Mouse (Mus musculus) right cerebral cortex, adult 18-20 months (tissue): Measurements from ENCODE around the gene Otud5.
"Not testable (repeated sequence)": the region's sequence is repeated elsewhere in the genome, so short reads cannot be mapped to it uniquely, and the experiment has no call there.

ENCODE experiments used
- DNase-seq: peaks from one replicate; pipeline ENCODE4 v3.0.0; 2022; ENCODE audit warnings: mixed read lengths

Otud5 gene

GRCm38 (mm10) chrX:7841163-7842162 is at the start of gene Otud5:
Gene Otud5, plus strand, starts transcription at chrX:7841364.
- DNase-seq = peak; percentile 96

- no peak for DNase-seq
Measured at GRCm38 (mm10) chrX:7793361-7793760, 47.8 kb upstream of the Otud5 start.

- no peak for DNase-seq
Measured at GRCm38 (mm10) chrX:7795016-7795415, 46.1 kb upstream of the Otud5 start.

GRCm38 (mm10) chrX:7797327-7797726 is 43.8 kb upstream of the Otud5 start:
- DNase-seq = no peak

GRCm38 (mm10) chrX:7802157-7802556 is 39.0 kb upstream of the Otud5 start:
- not testable (repeated sequence) for DNase-seq

- not testable (repeated sequence) for DNase-seq
Measured at GRCm38 (mm10) chrX:7815016-7815415, 26.1 kb upstream of the Otud5 start.

- DNase-seq = peak; percentile 43
Measured at GRCm38 (mm10) chrX:7821865-7822779, 19.0 kb upstream of the Otud5 start, which contains the start of gene Kcnd1. Gene Kcnd1, plus strand, starts transcription at chrX:7822289.

GRCm38 (mm10) chrX:7837146-7837545 is 4.0 kb upstream of the Otud5 start:
- DNase-seq = no peak

- no peak for DNase-seq
Measured at GRCm38 (mm10) chrX:7840842-7841162, 362 bp upstream of the Otud5 start.

GRCm38 (mm10) chrX:7842318-7842717 is 1.2 kb downstream of the Otud5 start:
- peak; percentile 6 for DNase-seq

GRCm38 (mm10) chrX:7847845-7848244 is 6.7 kb downstream of the Otud5 start:
- DNase-seq = peak; percentile 8

- DNase-seq = peak; percentile 15
Measured at GRCm38 (mm10) chrX:7854578-7854977, 13.4 kb downstream of the Otud5 start.

GRCm38 (mm10) chrX:7859191-7859753 is 18.1 kb downstream of the Otud5 start:
- no peak for DNase-seq

GRCm38 (mm10) chrX:7863181-7863580 is 22.0 kb downstream of the Otud5 start:
- DNase-seq = no peak

GRCm38 (mm10) chrX:7864551-7864950 is 23.4 kb downstream of the Otud5 start:
- DNase-seq = no peak

GRCm38 (mm10) chrX:7865343-7865742 is 24.2 kb downstream of the Otud5 start:
- no peak for DNase-seq

GRCm38 (mm10) chrX:7865786-7866185 is 24.6 kb downstream of the Otud5 start:
- no peak for DNase-seq

- DNase-seq = no peak
Measured at GRCm38 (mm10) chrX:7867141-7867540, 26.0 kb downstream of the Otud5 start.

GRCm38 (mm10) chrX:7868506-7868905 is 27.3 kb downstream of the Otud5 start:
- no peak for DNase-seq

- DNase-seq = no peak
Measured at GRCm38 (mm10) chrX:7869826-7870225, 28.7 kb downstream of the Otud5 start.

- peak; percentile 87 for DNase-seq
Measured at GRCm38 (mm10) chrX:7878007-7878419, 36.8 kb downstream of the Otud5 start, which contains the start of gene Pim2. Gene Pim2, plus strand, starts transcription at chrX:7878262.

GRCm38 (mm10) chrX:7878495-7878894 is 37.3 kb downstream of the Otud5 start:
- DNase-seq = no peak

- peak; percentile 70 for DNase-seq
Measured at GRCm38 (mm10) chrX:7879819-7880218, 38.7 kb downstream of the Otud5 start.
